Mouse (Mus musculus) E14TG2a.4 (cell line): ENCODE measurements around the gene Olfr70.

Experiments used
- CTCF ChIP-seq: conservative IDR thresholded peaks from 2 replicates; pipeline ENCODE4 v1.5.1; 2014; ENCODE audit warnings: low read length
- POU5F1 ChIP-seq: IDR thresholded peaks from 2 replicates; pipeline ENCODE4 v1.6.1; 2014; ENCODE audit warnings: low read length, borderline replicate concordance

- TF ChIP-seq CTCF (no peak), POU5F1 (no peak)
Observed at GRCm38 (mm10) chr4:43657146-43657545, 43.5 kb downstream of the Olfr70 start.
